Mouse (Mus musculus): ENCODE results near the gene Tph2. TPM values are rescaled to one million over a fixed set of nuclear protein-coding genes. Genes with fewer than 3 reads are reported as not detected.
A peak's percentile ranks its signal among the peaks of the same experiment; 100 is the strongest.

The Tph2 gene
- polyA plus RNA-seq, 1 experiment, result not detected

GRCm38 (mm10) chr10:115099890-115100580, 84.8 kb downstream of the Tph2 start:
- TF ChIP-seq CTCF (IDR thresholded peaks at IDR 0.05; ENCODE audit: borderline replicate concordance, insufficient read depth, low read length) (no peak), POLR2A (IDR thresholded peaks at IDR 0.05; ENCODE audit: low read depth, low read length) (no peak)
- Histone ChIP-seq H3K27ac (ENCODE audit: insufficient read depth, low read length) (no peak overlapping the region; the same call in 1 of the 2 replicates), H3K4me3 (ENCODE audit: insufficient read depth, low read length) (no peak overlapping the region), H3K4me1 (ENCODE audit: control insufficient read depth, insufficient read depth, low read length) (no peaks in the 10 kb centered on the region)

- Histone ChIP-seq H3K4me3 (ENCODE audit: insufficient read depth, low read length) (no peak overlapping the region), H3K4me1 (ENCODE audit: control insufficient read depth, insufficient read depth, low read length) (no peaks in the 10 kb centered on the region), H3K27ac (ENCODE audit: insufficient read depth, low read length) (no peak overlapping the region)
- no peak for TF ChIP-seq CTCF (IDR thresholded peaks at IDR 0.05; ENCODE audit: borderline replicate concordance, insufficient read depth, low read length)
- TF ChIP-seq POLR2A (IDR thresholded peaks at IDR 0.05; ENCODE audit: low read depth, low read length), result no peak
Observed at GRCm38 (mm10) chr10:115097163-115097562, 87.7 kb downstream of the Tph2 start.

GRCm38 (mm10) chr10:115096191-115096590, 88.6 kb downstream of the Tph2 start:
- Histone ChIP-seq H3K4me3 (ENCODE audit: insufficient read depth, low read length) (no peak overlapping the region), H3K4me1 (ENCODE audit: control insufficient read depth, insufficient read depth, low read length) (no peaks in the 10 kb centered on the region), H3K27ac (ENCODE audit: insufficient read depth, low read length) (no peak overlapping the region)
- TF ChIP-seq CTCF (IDR thresholded peaks at IDR 0.05; ENCODE audit: borderline replicate concordance, insufficient read depth, low read length), result no peak
- no peak for TF ChIP-seq POLR2A (IDR thresholded peaks at IDR 0.05; ENCODE audit: low read depth, low read length)

GRCm38 (mm10) chr10:115078232-115078631, 106.6 kb downstream of the Tph2 start:
- no peak overlapping the region for H3K4me3 ChIP-seq (ENCODE audit: insufficient read depth, low read length)
- H3K4me1 ChIP-seq (ENCODE audit: control insufficient read depth, insufficient read depth, low read length), result no peaks in the 10 kb centered on the region
- no peak overlapping the region for H3K27ac ChIP-seq (ENCODE audit: insufficient read depth, low read length)
- no peak for TF ChIP-seq CTCF (IDR thresholded peaks at IDR 0.05; ENCODE audit: borderline replicate concordance, insufficient read depth, low read length)
- TF ChIP-seq POLR2A (IDR thresholded peaks at IDR 0.05; ENCODE audit: low read depth, low read length), result no peak

GRCm38 (mm10) chr10:115069123-115069911, 115.5 kb downstream of the Tph2 start:
- H3K27ac ChIP-seq (ENCODE audit: insufficient read depth, low read length), result no peak overlapping the region
- H3K4me3 ChIP-seq (ENCODE audit: insufficient read depth, low read length), result no peak overlapping the region
- no peak for TF ChIP-seq POLR2A (IDR thresholded peaks at IDR 0.05; ENCODE audit: low read depth, low read length)
- no peak for TF ChIP-seq CTCF (IDR thresholded peaks at IDR 0.05; ENCODE audit: borderline replicate concordance, insufficient read depth, low read length)
- no peaks in the 10 kb centered on the region for H3K4me1 ChIP-seq (ENCODE audit: control insufficient read depth, insufficient read depth, low read length)

- TF ChIP-seq CTCF (IDR thresholded peaks at IDR 0.05; ENCODE audit: borderline replicate concordance, insufficient read depth, low read length) (no peak), POLR2A (IDR thresholded peaks at IDR 0.05; ENCODE audit: low read depth, low read length) (no peak)
- H3K4me1 ChIP-seq (ENCODE audit: control insufficient read depth, insufficient read depth, low read length), result no peaks in the 10 kb centered on the region
- H3K27ac ChIP-seq (ENCODE audit: insufficient read depth, low read length), result no peak overlapping the region
- no peak overlapping the region for H3K4me3 ChIP-seq (ENCODE audit: insufficient read depth, low read length)
Observed at GRCm38 (mm10) chr10:115063936-115064335, 120.9 kb downstream of the Tph2 start.

- H3K27ac ChIP-seq (ENCODE audit: insufficient read depth, low read length), result no peak overlapping the region
- no peak for TF ChIP-seq CTCF (IDR thresholded peaks at IDR 0.05; ENCODE audit: borderline replicate concordance, insufficient read depth, low read length)
- TF ChIP-seq POLR2A (IDR thresholded peaks at IDR 0.05; ENCODE audit: low read depth, low read length), result no peak
- H3K4me3 ChIP-seq (ENCODE audit: insufficient read depth, low read length), result no peak overlapping the region
- no peaks in the 10 kb centered on the region for H3K4me1 ChIP-seq (ENCODE audit: control insufficient read depth, insufficient read depth, low read length)
Observed at GRCm38 (mm10) chr10:115061498-115061897, 123.3 kb downstream of the Tph2 start.

- no peak overlapping the region for H3K27ac ChIP-seq (ENCODE audit: insufficient read depth, low read length)
- TF ChIP-seq CTCF (IDR thresholded peaks at IDR 0.05; ENCODE audit: borderline replicate concordance, insufficient read depth, low read length), result no peak
- TF ChIP-seq POLR2A (IDR thresholded peaks at IDR 0.05; ENCODE audit: low read depth, low read length), result no peak
- no peak overlapping the region for H3K4me3 ChIP-seq (ENCODE audit: insufficient read depth, low read length)
- H3K4me1 ChIP-seq (ENCODE audit: control insufficient read depth, insufficient read depth, low read length), result no peaks in the 10 kb centered on the region
Observed at GRCm38 (mm10) chr10:115060759-115061158, 124.1 kb downstream of the Tph2 start.

GRCm38 (mm10) chr10:115051602-115052001, 133.2 kb downstream of the Tph2 start:
- TF ChIP-seq POLR2A (IDR thresholded peaks at IDR 0.05; ENCODE audit: low read depth, low read length) (no peak), CTCF (IDR thresholded peaks at IDR 0.05; ENCODE audit: borderline replicate concordance, insufficient read depth, low read length) (peak; percentile 48; the same call in 1 of the 2 replicates)
- Histone ChIP-seq H3K4me1 (ENCODE audit: control insufficient read depth, insufficient read depth, low read length) (no peaks in the 10 kb centered on the region), H3K4me3 (ENCODE audit: insufficient read depth, low read length) (no peak overlapping the region), H3K27ac (ENCODE audit: insufficient read depth, low read length) (no peak overlapping the region)

GRCm38 (mm10) chr10:115050674-115051073, 134.1 kb downstream of the Tph2 start:
- no peaks in the 10 kb centered on the region for H3K4me1 ChIP-seq (ENCODE audit: control insufficient read depth, insufficient read depth, low read length)
- no peak overlapping the region for H3K27ac ChIP-seq (ENCODE audit: insufficient read depth, low read length)
- TF ChIP-seq POLR2A (IDR thresholded peaks at IDR 0.05; ENCODE audit: low read depth, low read length), result no peak
- no peak for TF ChIP-seq CTCF (IDR thresholded peaks at IDR 0.05; ENCODE audit: borderline replicate concordance, insufficient read depth, low read length)
- no peak overlapping the region for H3K4me3 ChIP-seq (ENCODE audit: insufficient read depth, low read length)
